Mouse (Mus musculus): ENCODE results near the gene Lsm6.

The Lsm6 gene

GRCm38 (mm10) chr8:78806006-78806405 lies 14.9 kb downstream of the Lsm6 start:
- ATAC-seq (ENCODE audit: low TSS enrichment): no peak

GRCm38 (mm10) chr8:78801201-78801600 lies 19.7 kb downstream of the Lsm6 start:
- ATAC-seq (ENCODE audit: low TSS enrichment): no peak

GRCm38 (mm10) chr8:78798671-78799070 lies 22.3 kb downstream of the Lsm6 start:
- no peak for ATAC-seq (ENCODE audit: low TSS enrichment)

- no peak for ATAC-seq (ENCODE audit: low TSS enrichment)
Observed at GRCm38 (mm10) chr8:78797985-78798384, 23.0 kb downstream of the Lsm6 start.

- ATAC-seq (ENCODE audit: low TSS enrichment): no peak
Observed at GRCm38 (mm10) chr8:78793231-78793630, 27.7 kb downstream of the Lsm6 start.

- ATAC-seq (ENCODE audit: low TSS enrichment): no peak
Observed at GRCm38 (mm10) chr8:78776816-78777215, 44.1 kb downstream of the Lsm6 start.

- no peak for ATAC-seq (ENCODE audit: low TSS enrichment)
Observed at GRCm38 (mm10) chr8:78771256-78771655, 49.7 kb downstream of the Lsm6 start.

- no peak for ATAC-seq (ENCODE audit: low TSS enrichment)
Observed at GRCm38 (mm10) chr8:78770584-78770983, 50.4 kb downstream of the Lsm6 start.

GRCm38 (mm10) chr8:78765556-78765955 lies 55.4 kb downstream of the Lsm6 start:
- no peak for ATAC-seq (ENCODE audit: low TSS enrichment)

GRCm38 (mm10) chr8:78764976-78765375 lies 56.0 kb downstream of the Lsm6 start:
- no peak for ATAC-seq (ENCODE audit: low TSS enrichment)

GRCm38 (mm10) chr8:78759139-78759538 lies 61.8 kb downstream of the Lsm6 start:
- ATAC-seq (ENCODE audit: low TSS enrichment): no peak

- ATAC-seq (ENCODE audit: low TSS enrichment): no peak
Observed at GRCm38 (mm10) chr8:78754986-78755385, 66.0 kb downstream of the Lsm6 start.

All from frontal cortex, adult (tissue).